Mouse (Mus musculus) cerebellum, adult 11-12 months (tissue): ENCODE results near the gene Cyb561.

ENCODE experiments used
- DNase-seq: peaks from one replicate; pipeline ENCODE4 v3.0.0; 2022

Gene Cyb561

GRCm38 (mm10) chr11:105951601-105952044 is 1.5 kb downstream of the Cyb561 start:
- DNase-seq = no peak

- no peak for DNase-seq
Observed at GRCm38 (mm10) chr11:105950519-105950918, 2.6 kb downstream of the Cyb561 start.

GRCm38 (mm10) chr11:105948255-105948654 is 4.9 kb downstream of the Cyb561 start:
- no peak for DNase-seq

- no peak for DNase-seq
Observed at GRCm38 (mm10) chr11:105946694-105947154, 6.4 kb downstream of the Cyb561 start.

GRCm38 (mm10) chr11:105944770-105945672 is 8.1 kb downstream of the Cyb561 start:
- no peak for DNase-seq

- DNase-seq = peak; percentile 54
Observed at GRCm38 (mm10) chr11:105944126-105944621, 9.0 kb downstream of the Cyb561 start.

GRCm38 (mm10) chr11:105943133-105944102 is 9.7 kb downstream of the Cyb561 start:
- peak; percentile 16 for DNase-seq

GRCm38 (mm10) chr11:105941973-105942372 is 11.2 kb downstream of the Cyb561 start:
- no peak for DNase-seq

GRCm38 (mm10) chr11:105938771-105939170 is 14.4 kb downstream of the Cyb561 start:
- no peak for DNase-seq

- no peak for DNase-seq
Observed at GRCm38 (mm10) chr11:105936974-105937373, 16.2 kb downstream of the Cyb561 start.

- DNase-seq = peak; percentile 38
Observed at GRCm38 (mm10) chr11:105936200-105936599, 16.9 kb downstream of the Cyb561 start.

- DNase-seq = no peak
Observed at GRCm38 (mm10) chr11:105935496-105935895, 17.6 kb downstream of the Cyb561 start.

GRCm38 (mm10) chr11:105934816-105935215 is 18.3 kb downstream of the Cyb561 start:
- no peak for DNase-seq

GRCm38 (mm10) chr11:105934303-105934711 is 18.8 kb downstream of the Cyb561 start:
- no peak for DNase-seq

- no peak for DNase-seq
Observed at GRCm38 (mm10) chr11:105933746-105934145, 19.4 kb downstream of the Cyb561 start.

GRCm38 (mm10) chr11:105931380-105931779 is 21.8 kb downstream of the Cyb561 start:
- no peak for DNase-seq

GRCm38 (mm10) chr11:105928171-105928570 is 25.0 kb downstream of the Cyb561 start:
- no peak for DNase-seq

- peak; percentile 54 for DNase-seq
Observed at GRCm38 (mm10) chr11:105927065-105928030, 25.8 kb downstream of the Cyb561 start.

GRCm38 (mm10) chr11:105922769-105923663 is 30.1 kb downstream of the Cyb561 start:
- no peak for DNase-seq

- no peak for DNase-seq
Observed at GRCm38 (mm10) chr11:105921275-105921674, 31.9 kb downstream of the Cyb561 start.

- DNase-seq = no peak
Observed at GRCm38 (mm10) chr11:105920836-105921235, 32.3 kb downstream of the Cyb561 start.
